Mouse (Mus musculus): ENCODE data around the gene Apobr. TPM values are rescaled to one million over a fixed set of nuclear protein-coding genes. Genes with fewer than 3 reads are reported as not detected.

Gene Apobr
- total RNA-seq (2015), result 1.1 and 1.9 TPM in 2 replicates
- total RNA-seq (2017), result 4.2 and 4.9 TPM in 2 replicates

- ATAC-seq (replicated peaks; ENCODE audit: poor library complexity), result peak; percentile 57
These were observed at the start of gene Apobr for GRCm38 (mm10) chr7:126584506-126584977. TSS of gene Apobr (plus strand) at chr7:126584942.

GRCm38 (mm10) chr7:126535766-126536165 lies 49.0 kb upstream of the Apobr start:
- ATAC-seq (replicated peaks; ENCODE audit: poor library complexity), result peak; percentile 78

GRCm38 (mm10) chr7:126536466-126536865 lies 48.3 kb upstream of the Apobr start:
- no peak for ATAC-seq (replicated peaks; ENCODE audit: poor library complexity)

- peak; percentile 78 for ATAC-seq (replicated peaks; ENCODE audit: poor library complexity)
These were observed 46.7 kb upstream of the Apobr start for GRCm38 (mm10) chr7:126537820-126538585.

GRCm38 (mm10) chr7:126541661-126542060 lies 43.1 kb upstream of the Apobr start:
- no peak for ATAC-seq (replicated peaks; ENCODE audit: poor library complexity)

- ATAC-seq (replicated peaks; ENCODE audit: poor library complexity), result no peak
These were observed 39.1 kb upstream of the Apobr start for GRCm38 (mm10) chr7:126545631-126546030.

GRCm38 (mm10) chr7:126554796-126555195 lies 29.9 kb upstream of the Apobr start:
- ATAC-seq (replicated peaks; ENCODE audit: poor library complexity), result peak; percentile 68

- no peak for ATAC-seq (replicated peaks; ENCODE audit: poor library complexity)
These were observed 28.1 kb upstream of the Apobr start for GRCm38 (mm10) chr7:126556635-126557034.

- peak; percentile 45 for ATAC-seq (replicated peaks; ENCODE audit: poor library complexity)
These were observed 19.0 kb upstream of the Apobr start for GRCm38 (mm10) chr7:126565693-126566092.

- ATAC-seq (replicated peaks; ENCODE audit: poor library complexity), result peak; percentile 95
These were observed 18.5 kb upstream of the Apobr start, which contains the start of gene Eif3c for GRCm38 (mm10) chr7:126566094-126566765. TSS of gene Eif3c (minus strand) at chr7:126566411.

GRCm38 (mm10) chr7:126576946-126577345 lies 7.8 kb upstream of the Apobr start:
- peak; percentile 88 for ATAC-seq (replicated peaks; ENCODE audit: poor library complexity)

- 0 out of 2 replicates have a peak, but pooled peaks have one; percentile 32 for ATAC-seq (replicated peaks; ENCODE audit: poor library complexity)
These were observed 5.6 kb upstream of the Apobr start for GRCm38 (mm10) chr7:126579172-126579571.

GRCm38 (mm10) chr7:126581661-126582060 lies 3.1 kb upstream of the Apobr start:
- no peak for ATAC-seq (replicated peaks; ENCODE audit: poor library complexity)

- ATAC-seq (replicated peaks; ENCODE audit: poor library complexity), result no peak
These were observed 2.0 kb upstream of the Apobr start for GRCm38 (mm10) chr7:126582759-126583158.

GRCm38 (mm10) chr7:126583251-126583709 lies 1.5 kb upstream of the Apobr start:
- ATAC-seq (replicated peaks; ENCODE audit: poor library complexity), result peak; percentile 62

- no peak for ATAC-seq (replicated peaks; ENCODE audit: poor library complexity)
These were observed 981 bp upstream of the Apobr start for GRCm38 (mm10) chr7:126583761-126584160.

GRCm38 (mm10) chr7:126585717-126586116 lies 975 bp downstream of the Apobr start, which contains the start of gene Cln3:
TSS of gene Cln3 (minus strand) at chr7:126585817.
- no peak for ATAC-seq (replicated peaks; ENCODE audit: poor library complexity)

- ATAC-seq (replicated peaks; ENCODE audit: poor library complexity), result no peak
These were observed 2.1 kb downstream of the Apobr start for GRCm38 (mm10) chr7:126586839-126587238.

- ATAC-seq (replicated peaks; ENCODE audit: poor library complexity), result no peak
These were observed 3.0 kb downstream of the Apobr start for GRCm38 (mm10) chr7:126587779-126588178.

GRCm38 (mm10) chr7:126594862-126595561 lies 10.3 kb downstream of the Apobr start, which contains the start of gene Il27:
TSS of gene Il27 (minus strand) at chr7:126594941.
- peak; percentile 61 for ATAC-seq (replicated peaks; ENCODE audit: poor library complexity)

- no peak for ATAC-seq (replicated peaks; ENCODE audit: poor library complexity)
These were observed 11.1 kb downstream of the Apobr start for GRCm38 (mm10) chr7:126595890-126596289.
